ENCODE assay signal across 8 mouse cellular contexts in genomic region chr16:38321452-38321935, GRCm38 (mm10). TPM values are rescaled to one million over a fixed set of nuclear protein-coding genes. Genes with fewer than 3 reads are reported as not detected.
DNase-seq lines count a peak whose midpoint lies in the region; ATAC-seq and TF ChIP-seq lines count a peak whose summit lies in the region.

No protein-coding gene starts in this region.

- in situ Hi-C loops in ES-E14 (cut with MboI; ENCODE audit: low sequenced_read_pairs in 2 of 2, unreplicated experiment in 2 of 2): no loop called here

- peak; percentile 66 for ATAC-seq in erythroblast, adult 5-6 weeks (replicated peaks; ENCODE audit: low FRiP score, poor library complexity, severe bottlenecking)
- peak; percentile 59; the same call in 1 of the 2 replicates for ATAC-seq in hindbrain, embryonic 11.5 days (ENCODE audit: low FRiP score)
- ATAC-seq in lung, postnatal 0 days: 0 out of 2 replicates have a peak, but pooled peaks have one; percentile 35

- H3K9ac ChIP-seq in ES-E14 (ENCODE audit: insufficient read depth, low read depth, low read length, poor library complexity, severe bottlenecking): peak overlapping the region; percentile 81; the same call in 1 of the 2 replicates
- H3K9ac ChIP-seq in hindbrain, embryonic 11.5 days (ENCODE audit: low read depth, low read length): no peak overlapping the region
- H3K9ac ChIP-seq in lung, postnatal 0 days (replicated peaks; ENCODE audit: low read depth): no peak overlapping the region

- 34% methylated on average over 17 of the region's 17 CpGs for WGBS in hindbrain, embryonic 11.5 days
- WGBS in lung, postnatal 0 days: 35% methylated on average over 17 of the region's 17 CpGs

- peak; percentile 74 for TF ChIP-seq CTCF in lung, postnatal 0 days (IDR thresholded peaks at IDR 0.05)

- peak overlapping the region in 1 of 2 experiments; percentile 52; a peak in 2 of 4 replicates for H3K4me3 ChIP-seq in ES-E14 (ENCODE audit: insufficient read depth in 1 of 2, low read depth in 1 of 2, low read length in 2 of 2, poor library complexity in 1 of 2, severe bottlenecking in 1 of 2)
- H3K4me3 ChIP-seq in hindbrain, embryonic 11.5 days (ENCODE audit: low read depth, low read length): no peak overlapping the region
- H3K4me3 ChIP-seq in lung, postnatal 0 days (ENCODE audit: low read depth, low read length): no peak overlapping the region

- H3K27ac ChIP-seq in ES-E14 (ENCODE audit: insufficient read depth, low read depth, low read length, poor library complexity, severe bottlenecking): no peak overlapping the region
- no peak overlapping the region for H3K27ac ChIP-seq in hindbrain, embryonic 11.5 days (ENCODE audit: low read depth, low read length)
- no peak overlapping the region for H3K27ac ChIP-seq in lung, postnatal 0 days (ENCODE audit: low read length)

- H3K9me3 ChIP-seq in ES-E14 (ENCODE audit: control insufficient read depth, insufficient read depth, low read depth, low read length): no peaks in the 10 kb centered on the region
- no peaks in the 10 kb centered on the region for H3K9me3 ChIP-seq in hindbrain, embryonic 11.5 days (ENCODE audit: control insufficient read depth, low read length)
- no peaks in the 10 kb centered on the region for H3K9me3 ChIP-seq in lung, postnatal 0 days (ENCODE audit: low read length)

- H3K27me3 ChIP-seq in hindbrain, embryonic 11.5 days (ENCODE audit: control insufficient read depth, insufficient read depth, low read length): no peaks in the 10 kb centered on the region
- H3K27me3 ChIP-seq in lung, postnatal 0 days (replicated peaks; ENCODE audit: insufficient read depth, low read length): no peaks in the 10 kb centered on the region

- no peaks in the 10 kb centered on the region for H3K36me3 ChIP-seq in ES-E14 (ENCODE audit: control insufficient read depth, insufficient read depth, low read length, poor library complexity, severe bottlenecking)
- no peaks in the 10 kb centered on the region for H3K36me3 ChIP-seq in hindbrain, embryonic 11.5 days (ENCODE audit: control insufficient read depth, insufficient read depth, low read length)
- H3K36me3 ChIP-seq in lung, postnatal 0 days (ENCODE audit: insufficient read depth, low read length): no peaks in the 10 kb centered on the region

- peaks cover 0 to 4% of the 10 kb centered on the region in 2 experiments; a peak in 1 of 4 replicates for H3K4me1 ChIP-seq in ES-E14 (ENCODE audit: control insufficient read depth in 2 of 2, insufficient read depth in 2 of 2, low read length in 2 of 2, poor library complexity in 1 of 2)
- H3K4me1 ChIP-seq in hindbrain, embryonic 11.5 days (replicated peaks; ENCODE audit: control insufficient read depth, insufficient read depth, low read length): no peaks in the 10 kb centered on the region
- no peaks in the 10 kb centered on the region for H3K4me1 ChIP-seq in lung, postnatal 0 days (ENCODE audit: insufficient read depth, low read depth, low read length)

- H3K4me2 ChIP-seq in hindbrain, embryonic 11.5 days (replicated peaks; ENCODE audit: low read depth, low read length): no peak overlapping the region
- H3K4me2 ChIP-seq in lung, postnatal 0 days (replicated peaks; ENCODE audit: low read depth, low read length): no peak overlapping the region

- TF ChIP-seq EP300 in lung, postnatal 0 days (IDR thresholded peaks at IDR 0.05): no peak

- peak; percentile 74 for DNase-seq in ES-E14 (ENCODE audit: low read depth, low spot score)
- peak; percentile 86 for DNase-seq in brain, adult 2 months (ENCODE audit: low read depth, low spot score)
- DNase-seq in hindbrain, embryonic 11.5 days (ENCODE audit: low spot score): peak; percentile 78
- DNase-seq in layer of hippocampus, postnatal 14 days (ENCODE audit: low spot score in 2 of 2): peak; percentile 54 to 67
- peak; percentile 67 for DNase-seq in lung, postnatal 0 days (ENCODE audit: low spot score)
- DNase-seq in retina, postnatal 7 days (ENCODE audit: low read depth, low spot score): peak; percentile 25
- DNase-seq in urinary bladder, postnatal 10 days (ENCODE audit: low spot score): no peak

TF ChIP-seq in ES-E14, 5 proteins besides CTCF, POLR2A, EP300 and RAD21:
- TF ChIP-seq ZNF384 (IDR thresholded peaks at IDR 0.05; ENCODE audit: low read depth, low read length) (no peak), MAFK (IDR thresholded peaks at IDR 0.05; ENCODE audit: insufficient read depth, low read depth, low read length) (peak; percentile 88)

RNA-seq across cellular contexts. Expression of gene Maats1, which starts 20.4 kb away (rescaled TPM):
- total RNA-seq in ES-E14 (2012; rRNA removed): 1.1 and 1.8 TPM in 2 replicates
- 0.42 TPM in 1 of 2 replicates, not detected in the other for total RNA-seq in erythroblast, adult 5-6 weeks (2015; ENCODE audit: low replicate concordance)
- not detected in 2 replicates for total RNA-seq in erythroblast, adult 5-6 weeks (2017; ENCODE audit: low replicate concordance)
- polyA plus RNA-seq in hindbrain, embryonic 11.5 days (2014; fragmentation: Nextera tagmentation; extraction: Ambion mirVana): 1.3 and 1.5 TPM in 2 replicates
- total RNA-seq in layer of hippocampus, postnatal 14 days (2021): 1 to 10 TPM; 1.1 to 2.0 TPM
- 2.6 and 3.7 TPM in 2 replicates for polyA plus RNA-seq in lung, postnatal 0 days (2015; fragmentation: Nextera tagmentation; extraction: Ambion mirVana)

RNA-seq across cellular contexts. Expression of gene Cox17, which starts 25.3 kb away (rescaled TPM):
- 185 and 249 TPM in 2 replicates for total RNA-seq in ES-E14 (2012; rRNA removed)
- total RNA-seq in erythroblast, adult 5-6 weeks (2015; ENCODE audit: low replicate concordance): 53.5 and 84.5 TPM in 2 replicates
- total RNA-seq in erythroblast, adult 5-6 weeks (2017; ENCODE audit: low replicate concordance): 93.1 and 317 TPM in 2 replicates
- polyA plus RNA-seq in hindbrain, embryonic 11.5 days (2014; fragmentation: Nextera tagmentation; extraction: Ambion mirVana): 121 and 122 TPM in 2 replicates
- 10 to 100 TPM; 94.9 to 97.0 TPM for total RNA-seq in layer of hippocampus, postnatal 14 days (2021)
- polyA plus RNA-seq in lung, postnatal 0 days (2015; fragmentation: Nextera tagmentation; extraction: Ambion mirVana): 205 and 218 TPM in 2 replicates

RNA-seq across cellular contexts. Expression of gene Gm21987, which starts 25.3 kb away (rescaled TPM):
- total RNA-seq in ES-E14 (2012; rRNA removed): not detected in 2 replicates
- not detected in 2 replicates for total RNA-seq in erythroblast, adult 5-6 weeks (2015; ENCODE audit: low replicate concordance)
- not detected in 2 replicates for total RNA-seq in erythroblast, adult 5-6 weeks (2017; ENCODE audit: low replicate concordance)
- polyA plus RNA-seq in hindbrain, embryonic 11.5 days (2014; fragmentation: Nextera tagmentation; extraction: Ambion mirVana): not detected in 2 replicates
- total RNA-seq in layer of hippocampus, postnatal 14 days (2021): not detected
- polyA plus RNA-seq in lung, postnatal 0 days (2015; fragmentation: Nextera tagmentation; extraction: Ambion mirVana): not detected in 2 replicates

RNA-seq across cellular contexts. Expression of gene Nr1i2, which starts 26.9 kb away (rescaled TPM):
- total RNA-seq in ES-E14 (2012; rRNA removed): 0.16 and 0.18 TPM in 2 replicates
- not detected in 2 replicates for total RNA-seq in erythroblast, adult 5-6 weeks (2015; ENCODE audit: low replicate concordance)
- total RNA-seq in erythroblast, adult 5-6 weeks (2017; ENCODE audit: low replicate concordance): not detected in 2 replicates
- 0.06 TPM in 1 of 2 replicates, not detected in the other for polyA plus RNA-seq in hindbrain, embryonic 11.5 days (2014; fragmentation: Nextera tagmentation; extraction: Ambion mirVana)
- total RNA-seq in layer of hippocampus, postnatal 14 days (2021): not detected
- 0.05 and 0.10 TPM in 2 replicates for polyA plus RNA-seq in lung, postnatal 0 days (2015; fragmentation: Nextera tagmentation; extraction: Ambion mirVana)

RNA-seq across cellular contexts. Expression of gene Popdc2, which starts 40.5 kb away (rescaled TPM):
- total RNA-seq in ES-E14 (2012; rRNA removed): 0.49 and 0.58 TPM in 2 replicates
- total RNA-seq in erythroblast, adult 5-6 weeks (2015; ENCODE audit: low replicate concordance): 24.9 and 26.5 TPM in 2 replicates
- total RNA-seq in erythroblast, adult 5-6 weeks (2017; ENCODE audit: low replicate concordance): 6.2 and 14.2 TPM in 2 replicates
- polyA plus RNA-seq in hindbrain, embryonic 11.5 days (2014; fragmentation: Nextera tagmentation; extraction: Ambion mirVana): 0.89 and 1.0 TPM in 2 replicates
- total RNA-seq in layer of hippocampus, postnatal 14 days (2021): under 1 TPM; 0.43 to 0.44 TPM
- polyA plus RNA-seq in lung, postnatal 0 days (2015; fragmentation: Nextera tagmentation; extraction: Ambion mirVana): 4.7 and 6.5 TPM in 2 replicates
